Mouse (Mus musculus) T-cell, adult 2 months (primary cell): ENCODE data around the gene Cpb2.
A peak's percentile ranks its signal among the peaks of the same experiment; 100 is the strongest.

Experiments
- DNase-seq: peaks from one replicate; pipeline ENCODE4 v3.0.0; 2022; ENCODE audit warnings: low spot score

The Cpb2 gene

GRCm38 (mm10) chr14:75242087-75242486, at the start of gene Cpb2:
TSS of gene Cpb2 (plus strand) at chr14:75242287.
- DNase-seq: no peak

- DNase-seq: peak; percentile 26
Measured at GRCm38 (mm10) chr14:75192427-75192826, 49.7 kb upstream of the Cpb2 start.

DNA sequence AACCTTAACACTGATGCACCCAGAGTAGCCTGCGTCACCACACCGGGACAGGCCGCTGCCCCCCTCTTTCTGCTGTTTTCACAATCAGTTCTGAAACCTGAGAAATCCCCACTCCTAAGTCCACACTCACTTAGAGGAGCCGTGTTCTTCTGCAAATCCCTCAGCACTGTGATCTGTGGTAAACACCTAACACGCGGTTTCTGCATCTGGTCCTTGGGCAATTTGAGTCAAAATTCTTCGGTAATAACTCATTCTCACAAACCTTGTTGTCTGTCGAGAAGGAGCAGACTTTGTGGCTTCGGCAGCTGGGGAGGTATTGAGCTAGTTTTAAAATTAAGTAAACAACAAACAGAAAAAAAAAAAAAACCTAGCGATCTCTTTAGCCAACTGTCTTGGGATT, 49.2 kb upstream of the Cpb2 start:
- DNase-seq: no peak

DNA sequence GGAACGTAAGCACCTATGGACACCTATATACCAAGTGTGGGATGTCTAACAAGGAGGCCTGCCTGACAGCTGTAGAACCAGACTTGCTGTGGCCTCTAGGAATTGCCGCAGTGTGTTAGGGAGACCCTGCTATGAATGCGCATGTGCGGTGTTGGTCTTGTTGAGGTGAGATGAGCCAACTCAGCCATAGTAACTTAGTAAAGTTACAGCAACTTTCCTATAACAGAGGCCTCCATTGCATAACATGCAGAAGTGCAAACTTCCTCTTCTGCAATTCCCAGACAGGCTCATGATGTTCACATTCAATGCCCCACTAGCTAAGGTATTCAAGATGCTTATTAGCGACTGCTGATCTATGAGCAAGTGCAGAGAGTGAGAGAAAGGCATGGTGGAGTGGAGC, 46.6 kb upstream of the Cpb2 start:
- no peak for DNase-seq

GRCm38 (mm10) chr14:75197027-75197426, 45.1 kb upstream of the Cpb2 start:
- DNase-seq: peak; percentile 64

DNA sequence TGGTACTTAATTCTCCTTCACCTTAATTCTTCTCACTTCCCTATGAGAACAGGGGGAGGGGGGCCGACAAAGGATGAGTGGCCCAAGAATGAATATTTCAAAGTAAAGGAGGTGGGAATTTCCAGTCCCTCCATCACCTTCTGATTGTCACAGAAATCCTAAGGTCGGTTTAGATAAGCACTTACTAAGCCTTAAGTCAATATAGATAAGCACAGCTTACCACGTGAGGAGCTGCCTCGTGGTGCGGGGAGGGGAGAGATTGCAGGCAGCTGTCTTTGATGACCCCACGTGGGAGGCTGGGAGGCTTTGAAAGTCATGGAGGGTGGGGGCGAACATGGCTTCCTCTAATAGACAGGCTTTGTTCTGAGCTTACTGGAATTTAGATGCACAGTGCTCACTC, 44.4 kb upstream of the Cpb2 start:
- DNase-seq: peak; percentile 54

GRCm38 (mm10) chr14:75205363-75206051, 36.6 kb upstream of the Cpb2 start:
- DNase-seq: no peak

GRCm38 (mm10) chr14:75206307-75206706, 35.8 kb upstream of the Cpb2 start:
- DNase-seq: no peak

DNA sequence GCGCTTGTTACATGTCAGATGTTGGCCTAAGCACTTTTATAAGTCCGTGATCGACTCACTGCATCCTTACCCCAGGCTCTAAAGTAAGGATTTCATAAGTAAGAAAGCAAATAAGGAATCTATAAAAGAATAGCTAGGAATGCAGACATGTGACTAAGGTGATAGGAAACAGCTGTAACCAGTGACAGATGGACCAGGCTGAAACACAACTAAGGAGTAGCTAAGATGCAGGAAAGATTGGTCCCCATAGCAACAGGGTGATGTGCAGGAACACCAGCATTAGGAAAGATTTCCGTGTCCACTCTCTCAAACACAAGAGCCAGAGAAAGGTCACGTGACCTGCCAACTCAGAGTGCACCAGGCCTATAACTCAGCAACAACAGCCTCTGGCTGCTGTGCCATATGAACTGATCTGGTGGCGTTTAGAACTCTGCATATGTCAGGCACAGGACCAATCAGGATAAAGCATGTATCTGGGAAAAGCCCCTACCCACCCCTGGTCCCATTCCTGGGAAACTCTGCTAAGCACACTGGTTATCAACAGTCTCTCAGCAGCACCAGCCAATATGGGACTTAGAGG, 33.4 kb upstream of the Cpb2 start:
- no peak for DNase-seq

GRCm38 (mm10) chr14:75213752-75214151, 28.3 kb upstream of the Cpb2 start:
- DNase-seq: no peak

- DNase-seq: no peak
Measured at GRCm38 (mm10) chr14:75218843-75219242, 23.2 kb upstream of the Cpb2 start.

DNA sequence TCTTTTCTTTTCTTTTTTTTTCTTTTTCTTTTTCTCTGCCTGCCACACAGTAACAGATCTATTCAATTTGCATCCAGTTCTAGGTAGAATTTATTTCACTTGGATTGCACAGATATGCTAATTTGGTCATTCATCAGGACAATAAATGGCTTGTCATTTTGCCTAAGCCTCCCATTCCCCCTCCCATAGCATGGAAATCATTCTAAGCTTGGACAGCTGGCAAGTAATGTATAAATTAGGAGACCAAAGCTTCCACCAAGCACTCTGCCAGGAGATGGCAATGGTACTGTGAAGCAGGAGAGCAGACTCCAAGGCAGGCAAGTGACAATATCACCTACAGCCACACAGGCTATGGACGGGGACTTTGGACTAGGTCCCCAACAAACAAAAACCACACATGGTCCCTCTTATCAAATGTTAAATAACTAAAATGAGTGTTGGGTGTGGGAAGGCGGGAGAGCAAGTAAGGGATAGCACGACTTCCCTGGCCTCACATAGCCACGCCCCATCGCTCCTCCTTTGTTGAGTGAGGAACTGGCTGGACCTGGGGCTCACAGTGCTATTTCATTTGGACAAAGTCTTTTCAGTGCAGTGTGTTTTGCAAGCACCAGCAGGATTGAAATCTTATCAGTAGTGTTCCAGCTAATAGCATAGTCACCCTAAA, 22.7 kb upstream of the Cpb2 start:
- no peak for DNase-seq

GRCm38 (mm10) chr14:75222386-75222785, 19.7 kb upstream of the Cpb2 start:
- DNase-seq: no peak

DNA sequence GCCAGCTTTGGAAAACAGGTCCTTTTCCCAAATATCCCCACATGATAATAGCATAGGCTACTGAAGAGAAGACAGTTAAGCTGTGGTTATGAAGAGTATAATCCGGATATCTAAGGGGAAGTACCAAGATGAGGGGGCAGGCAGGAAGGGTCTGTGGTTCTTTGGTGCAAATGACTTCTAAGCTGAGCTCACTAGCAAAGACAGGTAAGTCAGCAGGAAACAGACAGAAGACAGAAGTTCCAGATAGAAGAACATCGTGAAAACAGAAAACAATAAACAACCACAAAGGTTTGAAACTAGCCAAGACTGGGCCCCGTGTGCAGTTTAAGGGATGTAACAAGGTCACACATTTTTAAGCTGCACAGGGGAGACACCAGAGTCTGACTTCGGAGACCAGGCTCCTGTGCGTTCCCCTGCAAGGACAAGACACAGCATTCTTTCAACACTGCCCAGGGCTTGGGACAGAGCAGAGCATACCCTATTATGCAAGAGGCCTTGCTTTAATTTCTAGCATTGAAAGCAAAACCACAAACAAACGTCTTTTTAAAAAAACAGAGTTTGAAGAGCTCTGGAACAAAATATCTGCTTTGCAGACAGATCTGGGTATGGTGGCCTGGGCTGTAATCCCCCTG, 14.5 kb upstream of the Cpb2 start:
- DNase-seq: no peak

GRCm38 (mm10) chr14:75229834-75230233, 12.3 kb upstream of the Cpb2 start:
- DNase-seq: peak; percentile 62

DNA sequence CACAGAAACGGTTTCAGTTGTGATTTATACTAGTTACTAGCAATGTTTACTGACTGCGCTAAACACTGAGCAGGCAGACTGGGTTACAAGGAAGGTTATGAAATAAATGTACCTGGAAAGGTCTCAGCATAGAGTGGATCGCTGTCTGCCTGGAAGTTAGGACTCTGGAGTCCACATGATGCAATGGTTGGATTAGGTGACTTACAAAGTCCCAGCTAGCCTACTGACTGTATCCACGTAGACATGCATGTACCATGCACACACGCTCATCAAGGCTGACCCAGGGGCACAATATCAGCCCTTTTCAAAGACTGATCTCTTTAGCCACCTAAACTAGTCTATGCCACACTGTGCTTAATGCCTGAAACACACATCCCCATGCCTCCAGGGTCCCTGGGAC, 9.0 kb upstream of the Cpb2 start:
- no peak for DNase-seq

- no peak for DNase-seq
Measured at GRCm38 (mm10) chr14:75235552-75235951, 6.5 kb upstream of the Cpb2 start.

DNA sequence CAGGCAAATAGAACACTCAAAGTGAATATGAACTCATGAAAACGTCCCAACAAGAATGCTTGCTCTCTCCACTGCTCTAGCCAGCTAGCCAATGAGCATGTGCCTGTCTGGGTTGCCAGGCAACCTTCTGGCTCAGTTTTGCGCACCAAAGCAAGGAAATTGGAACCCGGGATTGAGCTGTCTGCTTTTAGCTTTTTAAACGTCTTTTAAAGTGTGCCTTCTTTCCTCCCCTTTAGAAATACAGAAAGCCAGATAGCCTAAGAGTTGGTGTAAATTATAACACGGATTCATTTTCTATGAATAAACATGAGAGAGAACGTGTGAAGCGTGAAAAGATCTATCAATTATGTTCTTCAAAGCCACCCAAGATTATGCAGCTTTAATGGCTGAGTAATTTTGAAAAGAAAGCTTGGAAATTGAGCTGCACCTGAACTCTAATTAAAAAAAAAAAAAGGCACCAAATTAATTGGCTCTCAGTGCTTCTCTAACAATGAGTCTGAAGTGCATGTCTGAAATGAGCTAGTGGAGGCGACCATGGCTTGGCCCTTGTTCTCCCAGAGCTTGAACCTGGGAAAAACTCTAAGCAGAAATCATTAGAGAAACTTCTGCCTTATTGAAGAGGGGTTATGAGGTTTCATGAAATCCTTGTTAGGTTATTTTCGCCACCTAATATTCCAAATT, 6.0 kb upstream of the Cpb2 start:
- no peak for DNase-seq

DNA sequence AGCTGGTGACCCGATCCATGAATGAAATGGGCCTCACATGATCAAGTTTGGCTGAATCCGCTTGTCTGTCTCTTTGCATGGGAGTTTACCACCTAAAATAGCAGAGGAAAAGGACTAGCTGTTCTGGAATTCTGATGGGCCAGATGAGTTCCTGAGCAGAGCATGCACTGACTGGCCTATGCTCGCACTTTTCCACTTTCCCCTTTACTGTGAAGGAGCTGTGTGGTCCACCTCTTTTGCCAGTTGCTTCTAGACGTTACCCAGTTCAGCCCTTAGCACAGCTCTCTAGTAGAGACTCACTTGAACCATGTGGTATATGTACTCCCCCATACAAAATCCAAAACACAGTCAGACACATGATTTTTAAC, 5.5 kb upstream of the Cpb2 start:
- DNase-seq: no peak

DNA sequence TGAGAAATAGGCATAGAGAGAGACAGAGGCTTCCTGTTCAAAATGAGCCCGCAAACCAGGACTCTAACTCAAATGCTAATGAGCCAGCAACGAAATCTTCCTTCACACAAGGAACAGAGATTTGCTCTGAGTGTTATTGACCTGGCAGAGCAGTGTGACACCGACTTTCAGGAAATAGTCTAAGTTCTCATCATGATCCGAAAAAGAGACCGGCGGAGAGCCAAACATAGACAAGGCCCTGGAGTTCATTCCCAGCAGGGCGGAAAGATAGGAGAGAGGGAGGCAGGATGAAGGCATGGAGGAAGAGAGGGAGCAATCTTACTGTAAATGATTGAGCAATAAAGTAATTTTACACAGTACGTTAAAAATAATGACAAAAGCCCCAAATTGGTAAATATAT, 5.0 kb upstream of the Cpb2 start:
- DNase-seq: no peak

DNA sequence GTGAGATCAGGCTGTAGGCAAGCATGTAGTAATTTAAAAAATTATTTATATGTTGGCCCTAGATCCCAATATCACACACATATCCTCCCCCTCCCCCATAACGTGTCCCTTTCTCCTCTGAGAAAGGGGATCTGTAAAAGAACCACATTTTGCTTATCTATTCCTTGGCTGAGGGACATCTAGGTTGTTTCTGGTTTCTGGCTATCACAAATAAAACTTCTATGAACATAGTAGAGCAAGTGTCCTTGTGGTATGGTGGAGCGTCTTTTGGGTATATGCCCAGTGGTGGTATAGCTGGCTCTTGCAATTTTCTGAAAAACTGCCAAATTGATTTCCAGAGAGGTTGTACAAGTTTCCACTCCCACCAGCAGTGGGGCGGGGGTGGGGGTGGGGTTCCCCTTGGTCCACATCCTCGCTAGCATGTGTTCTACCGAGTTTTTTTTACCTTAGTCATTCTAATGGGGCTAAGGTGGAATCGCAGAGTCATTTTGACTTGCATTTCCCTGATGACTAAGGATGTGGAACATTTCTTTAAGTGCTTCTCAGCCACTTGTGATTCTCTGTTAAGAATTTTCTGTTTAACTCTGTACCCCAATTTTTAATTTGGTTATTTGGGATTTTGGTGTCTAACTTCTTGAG, 3.9 kb upstream of the Cpb2 start:
- DNase-seq: no peak
